Mouse (Mus musculus): ENCODE measurements around the gene Tbc1d7.

DNA sequence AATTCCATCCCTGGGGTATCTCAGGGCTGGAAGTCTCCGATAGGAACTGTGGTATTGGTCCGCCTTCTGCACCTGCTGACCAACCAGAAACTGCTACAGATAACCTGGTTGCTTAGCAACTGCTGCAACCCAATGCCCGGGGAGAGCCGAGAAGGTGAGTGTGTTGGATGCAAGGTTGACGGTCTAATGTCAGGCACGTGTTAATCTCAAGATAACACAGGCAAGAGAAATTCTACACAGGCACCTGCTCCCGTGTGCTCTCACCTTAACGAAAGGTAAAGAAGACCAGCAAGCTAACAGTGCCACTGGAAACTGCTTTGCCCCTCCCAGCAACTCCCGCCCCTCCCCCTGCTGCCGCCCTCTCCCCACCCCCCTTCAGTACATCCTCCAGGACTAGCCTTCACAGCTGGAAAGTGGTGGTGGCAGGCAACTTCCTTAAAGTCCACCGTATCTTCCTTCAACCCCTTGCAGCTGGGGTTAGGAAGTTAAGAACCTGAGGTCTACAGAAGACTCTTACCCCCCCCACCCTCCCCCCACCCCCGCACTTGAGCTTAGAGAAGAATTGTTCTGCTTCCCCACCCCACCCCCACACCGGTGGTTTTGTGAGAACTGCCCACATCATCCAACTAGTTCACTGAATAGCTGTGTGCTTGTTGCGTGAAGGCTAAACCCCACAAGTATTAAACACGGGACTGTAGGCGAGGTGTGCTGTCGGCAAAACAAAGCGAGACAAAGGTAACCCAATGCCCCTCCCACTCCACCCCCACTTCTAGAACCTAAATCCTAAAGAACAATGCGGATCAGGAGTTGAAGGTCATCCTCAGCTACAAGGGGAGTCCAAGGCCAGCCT lies 44.1 kb upstream of the Tbc1d7 start:
- TF ChIP-seq CTCF (IDR thresholded peaks at IDR 0.05; ENCODE audit: low read depth) (no peak), EP300 (IDR thresholded peaks at IDR 0.05; ENCODE audit: low read depth) (no peak)

All from liver, embryonic 14.5 days (tissue).